Mouse (Mus musculus) Muller cell, postnatal 12 days (primary cell): ENCODE measurements around the gene Ciita.

ENCODE experiments used
- DNase-seq: peaks from one replicate; pipeline ENCODE4 v3.0.0-alpha.2; 2015; ENCODE audit errors: inconsistent ontology term

The Ciita gene

GRCm38 (mm10) chr16:10479857-10480256, at the start of gene Ciita:
TSS of gene Ciita (plus strand) at chr16:10480059.
- DNase-seq: no peak

GRCm38 (mm10) chr16:10431911-10432310, 47.9 kb upstream of the Ciita start:
- no peak for DNase-seq

GRCm38 (mm10) chr16:10432387-10432786, 47.5 kb upstream of the Ciita start:
- no peak for DNase-seq

GRCm38 (mm10) chr16:10433344-10433743, 46.5 kb upstream of the Ciita start:
- no peak for DNase-seq

- no peak for DNase-seq
Measured at GRCm38 (mm10) chr16:10436166-10436565, 43.7 kb upstream of the Ciita start.

- no peak for DNase-seq
Measured at GRCm38 (mm10) chr16:10438055-10438454, 41.8 kb upstream of the Ciita start.

- no peak for DNase-seq
Measured at GRCm38 (mm10) chr16:10441328-10441727, 38.5 kb upstream of the Ciita start.

GRCm38 (mm10) chr16:10441761-10442160, 38.1 kb upstream of the Ciita start:
- no peak for DNase-seq

GRCm38 (mm10) chr16:10443723-10444122, 36.1 kb upstream of the Ciita start:
- peak; percentile 62 for DNase-seq

GRCm38 (mm10) chr16:10446573-10447263, 33.1 kb upstream of the Ciita start:
- DNase-seq: peak; percentile 47

GRCm38 (mm10) chr16:10447264-10447594, 32.6 kb upstream of the Ciita start, which contains the start of gene Tvp23a:
TSS of gene Tvp23a (minus strand) at chr16:10447362.
- DNase-seq: peak; percentile 88

- DNase-seq: no peak
Measured at GRCm38 (mm10) chr16:10447781-10448180, 32.1 kb upstream of the Ciita start.

- DNase-seq: no peak
Measured at GRCm38 (mm10) chr16:10448931-10449330, 30.9 kb upstream of the Ciita start.

- DNase-seq: no peak
Measured at GRCm38 (mm10) chr16:10451906-10452305, 28.0 kb upstream of the Ciita start.

- peak; percentile 98 for DNase-seq
Measured at GRCm38 (mm10) chr16:10452445-10452896, 27.4 kb upstream of the Ciita start.

GRCm38 (mm10) chr16:10453872-10454582, 25.8 kb upstream of the Ciita start:
- DNase-seq: no peak

GRCm38 (mm10) chr16:10454583-10454974, 25.3 kb upstream of the Ciita start:
- DNase-seq: no peak

- DNase-seq: no peak
Measured at GRCm38 (mm10) chr16:10460188-10460587, 19.7 kb upstream of the Ciita start.

GRCm38 (mm10) chr16:10461178-10461577, 18.7 kb upstream of the Ciita start:
- no peak for DNase-seq

GRCm38 (mm10) chr16:10465011-10465681, 14.7 kb upstream of the Ciita start:
- no peak for DNase-seq

- DNase-seq: peak; percentile 73
Measured at GRCm38 (mm10) chr16:10467391-10468107, 12.3 kb upstream of the Ciita start.

- no peak for DNase-seq
Measured at GRCm38 (mm10) chr16:10468201-10468600, 11.7 kb upstream of the Ciita start.
